Mouse (Mus musculus) CH12.LX (cell line): ENCODE data around the gene Fap. TPM values are rescaled to one million over a fixed set of nuclear protein-coding genes. Genes with fewer than 3 reads are reported as not detected.

Experiments used
- DNase-seq: peaks from one replicate; pipeline ENCODE4 v3.0.0-alpha.2; 2013; ENCODE audit errors: extremely low read depth
- H3K27ac ChIP-seq: 2 replicates; pipeline ENCODE4 v1.5.1; 2012; ENCODE audit warnings: low read depth, mild to moderate bottlenecking, control low read depth, moderate library complexity; ENCODE audit not compliant: insufficient read depth
- H3K27me3 ChIP-seq: replicated peaks from 2 replicates; pipeline ENCODE3; 2012; ENCODE audit warnings: inconsistent platforms
- H3K36me3 ChIP-seq, 2 experiments: replicated peaks in 1 of 2; 2 replicates each; pipeline versions ENCODE3 to v1.6.1; 2012; ENCODE audit warnings: inconsistent platforms in 1 of 2, low read length in 1 of 2, mild to moderate bottlenecking in 1 of 2, mixed read lengths in 1 of 2, moderate library complexity in 1 of 2; ENCODE audit not compliant: control insufficient read depth in 1 of 2, insufficient read depth in 1 of 2
- H3K4me1 ChIP-seq, 2 experiments: 2 replicates each; pipeline ENCODE4 v1.6.1; 2012; ENCODE audit warnings: inconsistent platforms in 1 of 2, moderate library complexity in 1 of 2; ENCODE audit not compliant: insufficient read depth in 2 of 2, control insufficient read depth in 1 of 2
- H3K4me2 ChIP-seq: 2 replicates; pipeline ENCODE4 v1.6.1; 2012; ENCODE audit warnings: low read depth, mild to moderate bottlenecking, control low read depth; ENCODE audit not compliant: poor library complexity, insufficient read depth, severe bottlenecking
- H3K4me3 ChIP-seq, 3 experiments: fragments of 150-350 bp in 1 of 3; sonication (generic) in 1 of 3; replicated peaks in 1 of 3; 2 replicates each; pipeline versions ENCODE3 to v1.5.1; 2011 to 2012; ENCODE audit warnings: low read depth in 2 of 3, low read length in 2 of 3, mild to moderate bottlenecking in 2 of 3, moderate library complexity in 2 of 3, control low read depth in 1 of 3, improper control_type of control experiment in 1 of 3, inconsistent platforms in 1 of 3, mixed read lengths in 1 of 3; ENCODE audit not compliant: poor library complexity in 1 of 3
- H3K79me2 ChIP-seq: replicated peaks from 2 replicates; pipeline ENCODE4 v1.6.1; 2012; ENCODE audit warnings: mild to moderate bottlenecking, moderate library complexity; ENCODE audit not compliant: control insufficient read depth, poor library complexity, insufficient read depth, severe bottlenecking; ENCODE audit errors: extremely low read depth
- H3K9ac ChIP-seq: 2 replicates; pipeline ENCODE4 v1.6.1; 2012; ENCODE audit warnings: low read depth, mild to moderate bottlenecking, control low read depth, moderate library complexity; ENCODE audit not compliant: insufficient read depth
- H3K9me3 ChIP-seq: replicated peaks from 2 replicates; pipeline ENCODE3; 2012; ENCODE audit warnings: low read length, inconsistent platforms, mixed read lengths
- CHD1 ChIP-seq: IDR thresholded peaks from 2 replicates; pipeline ENCODE4 v1.6.1; 2012; ENCODE audit warnings: low read depth, low read length, improper control_type of control experiment, inconsistent platforms
- CTCF ChIP-seq, 2 experiments: IDR thresholded peaks in 1 of 2; conservative IDR thresholded peaks in 1 of 2; 2 replicates each; pipeline ENCODE4 v1.5.1; 2011 to 2012; ENCODE audit warnings: low read depth in 2 of 2, low read length in 2 of 2, improper control_type of control experiment in 1 of 2, inconsistent platforms in 1 of 2, mild to moderate bottlenecking in 1 of 2, moderate library complexity in 1 of 2
- E2F4 ChIP-seq: IDR thresholded peaks from 2 replicates; pipeline ENCODE4 v1.6.1; 2011; ENCODE audit warnings: low read depth, low read length, improper control_type of control experiment; ENCODE audit not compliant: insufficient replicate concordance
- ELF1 ChIP-seq: IDR thresholded peaks from 2 replicates; pipeline ENCODE4 v1.6.1; 2014; ENCODE audit warnings: low read depth, mild to moderate bottlenecking, inconsistent platforms, low read length, improper control_type of control experiment
- GABPA ChIP-seq: IDR thresholded peaks from 2 replicates; pipeline ENCODE4 v1.6.1; 2012; ENCODE audit warnings: low read depth, low read length, improper control_type of control experiment, inconsistent platforms; ENCODE audit not compliant: insufficient replicate concordance
- HCFC1 ChIP-seq: IDR thresholded peaks from 2 replicates; pipeline ENCODE4 v1.6.1; 2012; ENCODE audit warnings: low read depth, mild to moderate bottlenecking, inconsistent platforms, low read length, improper control_type of control experiment
- IRF4 ChIP-seq: IDR thresholded peaks from 2 replicates; pipeline ENCODE4 v1.6.1; 2014; ENCODE audit warnings: low read depth, mild to moderate bottlenecking, inconsistent platforms, low read length, improper control_type of control experiment
- JUN ChIP-seq: IDR thresholded peaks from 2 replicates; pipeline ENCODE4 v1.6.1; 2011; ENCODE audit warnings: low read depth, mild to moderate bottlenecking, low read length, improper control_type of control experiment, moderate library complexity; ENCODE audit not compliant: insufficient read depth
- JUND ChIP-seq: conservative IDR thresholded peaks from 2 replicates; pipeline ENCODE4 v1.6.1; 2011; ENCODE audit warnings: low read depth, low read length, improper control_type of control experiment
- MAX ChIP-seq: IDR thresholded peaks from 2 replicates; pipeline ENCODE4 v1.6.1; 2011; ENCODE audit warnings: low read length, improper control_type of control experiment
- MAZ ChIP-seq: IDR thresholded peaks from 2 replicates; pipeline ENCODE4 v1.6.1; 2012; ENCODE audit warnings: low read depth, mild to moderate bottlenecking, inconsistent platforms, low read length, improper control_type of control experiment, moderate library complexity
- NELFE ChIP-seq: IDR thresholded peaks from 2 replicates; pipeline ENCODE4 v1.6.1; 2011; ENCODE audit warnings: low read depth, low read length, improper control_type of control experiment
- PAX5 ChIP-seq: IDR thresholded peaks from 2 replicates; pipeline ENCODE4 v1.6.1; 2012; ENCODE audit warnings: low read length, inconsistent platforms, mixed read lengths
- RAD21 ChIP-seq: IDR thresholded peaks from 2 replicates; pipeline ENCODE4 v1.6.1; 2011; ENCODE audit warnings: low read depth, mild to moderate bottlenecking, low read length, improper control_type of control experiment, moderate library complexity
- RCOR1 ChIP-seq: conservative IDR thresholded peaks from 2 replicates; pipeline ENCODE4 v1.6.1; 2012; ENCODE audit warnings: low read depth, mild to moderate bottlenecking, inconsistent platforms, low read length, improper control_type of control experiment
- SIN3A ChIP-seq: IDR thresholded peaks from 2 replicates; pipeline ENCODE4 v1.6.1; 2012; ENCODE audit warnings: low read length, improper control_type of control experiment, inconsistent platforms
- SMC3 ChIP-seq: IDR thresholded peaks from 2 replicates; pipeline ENCODE4 v1.6.1; 2011; ENCODE audit warnings: low read depth, low read length, improper control_type of control experiment
- TBP ChIP-seq: conservative IDR thresholded peaks from 2 replicates; pipeline ENCODE4 v1.6.1; 2011; ENCODE audit warnings: low read depth, low read length, improper control_type of control experiment
- TCF12 ChIP-seq: IDR thresholded peaks from 2 replicates; pipeline ENCODE4 v1.6.1; 2014; ENCODE audit warnings: low read depth, mild to moderate bottlenecking, inconsistent platforms, low read length, improper control_type of control experiment
- USF2 ChIP-seq: conservative IDR thresholded peaks from 2 replicates; pipeline ENCODE4 v1.6.1; 2011; ENCODE audit warnings: low read depth, low read length, improper control_type of control experiment
- ZC3H11A ChIP-seq: IDR thresholded peaks from 2 replicates; pipeline ENCODE4 v1.6.1; 2012; ENCODE audit warnings: low read depth, mild to moderate bottlenecking, inconsistent platforms, low read length, improper control_type of control experiment
- ZNF384 ChIP-seq: IDR thresholded peaks from 2 replicates; pipeline ENCODE4 v1.6.1; 2012; ENCODE audit warnings: low read depth, low read length, improper control_type of control experiment, inconsistent platforms
- dilution Hi-C: fragments of 300-500 bp; cut with MboI; formaldehyde crosslinking; loops from 2 replicates; pipeline ENCODE4 v1.14.3; 2020; ENCODE audit warnings: low sequenced_read_pairs; ENCODE audit not compliant: extremely low pct_unique_long_range_greater_than_20kb, extremely low pct_ligation_motif_present
- in situ Hi-C: fragments of 300-500 bp; cut with MboI; formaldehyde crosslinking; loops from 3 replicates; pipeline ENCODE4 v1.14.3; 2019; ENCODE audit warnings: low sequenced_read_pairs, low pct_ligation_motif_present, low pct_unique_long_range_greater_than_20kb, mixed read lengths
- polyA plus RNA-seq: library from polyadenylated mRNA; unstranded; fragments of >175 nt; gene quantifications from 2 replicates; pipeline ENCODE4 v1.2.1, GENCODE M21; 2012; ENCODE audit warnings: low read depth; ENCODE audit not compliant: insufficient read length
- total RNA-seq, 2 experiments: library from RNA; depleted of rRNA; stranded (reverse); fragments of 300-350 nt in 1 of 2; fragments of >200 nt in 1 of 2; gene quantifications; 2 replicates each; pipeline ENCODE4 v1.2.3; 2012 to 2014

Fap gene
- total and polyA plus RNA-seq, 3 experiments: 0.15 TPM; not detected in 2

DNA sequence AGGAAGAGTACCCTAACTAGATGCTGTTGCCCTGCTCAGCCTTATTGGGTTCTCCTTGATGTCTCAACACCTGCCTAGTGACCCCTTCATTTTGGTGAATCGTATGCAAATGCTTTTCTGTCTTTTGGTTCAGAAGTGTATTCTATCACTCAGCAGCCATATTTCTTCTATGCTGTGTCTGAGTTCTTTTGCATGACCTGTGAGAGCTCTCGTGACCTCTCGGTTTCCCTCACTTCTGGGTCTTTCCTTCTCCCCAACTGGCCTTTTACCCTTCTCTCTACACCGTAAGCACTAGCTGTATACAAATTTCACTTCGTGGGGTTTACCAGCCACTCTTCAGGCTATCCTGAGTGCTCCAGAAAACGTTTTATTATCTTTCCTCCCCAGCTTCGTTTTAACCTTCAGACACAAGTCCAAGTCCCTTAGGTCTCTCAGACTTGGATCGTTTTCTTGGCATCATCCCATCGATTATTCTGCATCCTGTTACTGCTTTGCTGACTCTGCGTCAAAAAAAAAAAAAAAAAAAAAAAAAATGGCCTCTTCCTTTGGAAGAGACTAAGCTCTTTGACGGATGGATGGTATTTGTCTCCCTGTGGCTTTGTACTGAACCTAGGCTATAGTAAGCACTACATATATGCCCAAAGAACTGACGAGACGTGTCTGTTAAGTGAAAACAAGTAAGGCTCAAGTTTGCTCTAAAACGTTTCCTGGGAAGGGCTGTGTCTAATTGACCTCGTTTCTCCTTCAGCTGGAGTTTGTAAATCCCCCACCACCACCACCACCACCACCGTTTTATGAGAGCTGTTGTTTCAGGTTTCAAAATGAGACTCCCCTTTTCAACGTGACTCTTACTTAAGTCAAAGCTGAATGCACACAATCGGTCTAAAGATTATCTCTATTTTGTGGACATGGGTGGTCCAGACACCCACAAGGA, 114.4 kb downstream of the Fap start (continued):
- no peak for TF ChIP-seq GABPA

DNA sequence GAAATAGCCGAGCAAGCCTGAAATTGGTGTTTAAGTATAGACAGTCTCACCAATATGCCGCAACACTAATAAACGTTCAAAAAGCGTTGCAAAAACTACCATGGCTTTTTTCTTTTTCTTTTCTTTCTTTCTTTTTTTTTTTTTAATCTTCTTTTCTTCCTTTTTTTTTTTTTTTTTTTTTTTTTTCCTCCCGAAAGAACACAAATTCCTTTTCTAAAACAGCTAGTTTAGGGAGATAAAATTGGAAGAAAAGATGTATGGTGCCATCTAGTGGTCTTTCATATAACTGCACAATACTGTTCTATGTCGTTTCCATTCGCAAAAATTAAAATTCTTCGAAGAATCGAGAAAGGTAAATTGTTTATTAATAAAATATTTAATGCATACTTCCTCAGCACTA, 115.8 kb downstream of the Fap start:
- Histone ChIP-seq H3K27ac (no peak overlapping the region), H3K4me2 (no peak overlapping the region), H3K79me2 (no peaks in the 10 kb centered on the region), H3K4me3 (peak overlapping the region in 2 of 3 experiments; percentile 41 to 60), H3K9me3 (peaks cover 6% of the 10 kb centered on the region), H3K9ac (no peak overlapping the region; the same call in 1 of the 2 replicates), H3K27me3 (no peaks in the 10 kb centered on the region), H3K4me1 (peaks cover 11 to 28% of the 10 kb centered on the region in 2 experiments), H3K36me3 (peaks cover 0 to 6% of the 10 kb centered on the region in 2 experiments)
- dilution Hi-C loops: no loop called here
- DNase-seq: peak; percentile 74
- TF ChIP-seq NELFE (no peak), TBP (0 out of 2 replicates have a peak, but pooled peaks have one; percentile 7), CHD1 (0 out of 2 replicates have a peak, but pooled peaks have one; percentile 63), SMC3 (peak; percentile 72), RAD21 (peak; percentile 87), SIN3A (no peak), RCOR1 (no peak), CTCF (conservative IDR thresholded peaks at IDR 0.05 in 1 of 2, IDR thresholded peaks at IDR 0.05 in 1 of 2; ENCODE audit: low read depth in 2 of 2, low read length in 2 of 2) (peak; percentile 15 to 73; a peak in 2 of 4 replicates), ZNF384 (peak; percentile 98), ELF1 (no peak), JUND (peak; percentile 61; the same call in 1 of the 2 replicates), MAX (no peak), IRF4 (peak; percentile 13; the same call in 1 of the 2 replicates), E2F4 (0 out of 2 replicates have a peak, but pooled peaks have one; percentile 49), ZC3H11A (peak; percentile 86)
- in situ Hi-C loops: loop anchor here (5.0 to 25.0 kb wide), 2 partner anchors 169 to 471 kb away; no protein-coding TSS in a partner anchor

DNA sequence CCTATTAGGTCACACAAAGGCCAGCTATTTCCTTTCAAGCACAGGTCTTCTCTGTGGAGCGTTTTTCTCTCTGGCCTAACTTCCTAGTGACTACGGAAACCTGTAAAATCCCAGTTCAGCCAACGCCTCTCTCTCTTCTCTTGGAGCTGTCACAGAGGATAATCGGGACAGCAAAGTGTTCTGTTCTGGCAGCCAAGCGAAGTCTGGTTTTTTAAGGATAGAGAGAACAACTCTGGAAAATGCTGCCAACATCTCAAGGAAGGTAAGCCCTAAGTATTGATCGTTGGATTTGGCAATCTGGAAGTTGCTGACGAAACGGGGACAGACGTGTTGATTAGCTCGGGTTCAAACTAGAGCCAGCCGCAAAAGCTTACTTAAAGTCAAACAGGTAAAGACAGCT, 118.9 kb downstream of the Fap start:
- TF ChIP-seq USF2 (no peak), HCFC1 (no peak), JUN (no peak), MAX (no peak), PAX5 (no peak), TCF12 (no peak), TBP (no peak), MAZ (no peak)
- DNase-seq: no peak
- Histone ChIP-seq H3K4me1 (peaks cover 3 to 21% of the 10 kb centered on the region in 2 experiments; a peak in 2 of 4 replicates), H3K9ac (no peak overlapping the region), H3K27ac (no peak overlapping the region), H3K4me3 (no peak overlapping the region), H3K4me2 (no peak overlapping the region), H3K27me3 (no peaks in the 10 kb centered on the region), H3K36me3 (peaks cover 0 to 4% of the 10 kb centered on the region in 2 experiments), H3K79me2 (no peaks in the 10 kb centered on the region), H3K9me3 (no peaks in the 10 kb centered on the region)
- in situ Hi-C loops: loop anchor here (5.0 to 25.0 kb wide), 2 partner anchors 172 to 468 kb away; no protein-coding TSS in a partner anchor
- dilution Hi-C loops: no loop called here
